Mouse (Mus musculus) lung, embryonic 16.5 days (tissue): ENCODE measurements around the gene Rph3al. TPM values are rescaled to one million over a fixed set of nuclear protein-coding genes. Genes with fewer than 3 reads are reported as not detected.
A peak's percentile ranks its signal among the peaks of the same experiment; 100 is the strongest.

Experiments used
- ATAC-seq: fragments of 200-750 bp; cut with Nextera tagmentation; 2 replicates; pipeline ENCODE4 v1.8.0; 2017; ENCODE audit warnings: low read depth, mild to moderate bottlenecking, moderate library complexity
- H3K27ac ChIP-seq: fragments of 300-500 bp; sonication (generic); 2 replicates; pipeline ENCODE4 v1.5.1; 2014; ENCODE audit warnings: mild to moderate bottlenecking, control low read depth, low read length
- H3K27me3 ChIP-seq: fragments of 300-500 bp; sonication (generic); 2 replicates; pipeline ENCODE4 v1.6.1; 2014; ENCODE audit warnings: low read depth, low read length, mixed read lengths; ENCODE audit not compliant: control insufficient read depth, insufficient read depth
- H3K36me3 ChIP-seq: fragments of 300-500 bp; sonication (generic); 2 replicates; pipeline ENCODE4 v1.6.1; 2014; ENCODE audit warnings: low read length; ENCODE audit not compliant: control insufficient read depth, insufficient read depth
- H3K4me1 ChIP-seq: fragments of 300-500 bp; sonication (generic); replicated peaks from 2 replicates; pipeline ENCODE4 v1.6.1; 2014; ENCODE audit warnings: low read length, mixed read lengths; ENCODE audit not compliant: control insufficient read depth, insufficient read depth
- H3K4me2 ChIP-seq: fragments of 300-500 bp; sonication (generic); 2 replicates; pipeline ENCODE4 v1.6.1; 2014; ENCODE audit warnings: low read depth, low read length, control low read depth
- H3K4me3 ChIP-seq: fragments of 300-500 bp; sonication (generic); 2 replicates; pipeline ENCODE4 v1.5.1; 2014; ENCODE audit warnings: mild to moderate bottlenecking, low read length, control low read depth
- H3K9ac ChIP-seq: fragments of 300-500 bp; sonication (generic); 2 replicates; pipeline ENCODE4 v1.6.1; 2014; ENCODE audit warnings: low read length, control low read depth
- H3K9me3 ChIP-seq: fragments of 300-500 bp; sonication (generic); 2 replicates; pipeline ENCODE4 v1.6.1; 2016; ENCODE audit warnings: low read length; ENCODE audit not compliant: control insufficient read depth
- WGBS: fragments of 180-500 bp; shearing (Covaris S2); extraction: QIAGEN DNeasy Blood & Tissue Kit; methylation state at CpG from one replicate; pipeline ENCODE4 v1.1.7; 2014; 5-methylcytosine and 5-hydroxymethylcytosine counted together
- polyA plus RNA-seq: library from polyadenylated mRNA; unstranded; fragments of >200 nt; fragmentation: Nextera tagmentation; extraction: Ambion mirVana; gene quantifications from 2 replicates; pipeline ENCODE4 v1.2.1, GENCODE M21; 2015

Rph3al gene
- polyA plus RNA-seq, 1 experiment from 2014 or later = 8.1 TPM

DNA sequence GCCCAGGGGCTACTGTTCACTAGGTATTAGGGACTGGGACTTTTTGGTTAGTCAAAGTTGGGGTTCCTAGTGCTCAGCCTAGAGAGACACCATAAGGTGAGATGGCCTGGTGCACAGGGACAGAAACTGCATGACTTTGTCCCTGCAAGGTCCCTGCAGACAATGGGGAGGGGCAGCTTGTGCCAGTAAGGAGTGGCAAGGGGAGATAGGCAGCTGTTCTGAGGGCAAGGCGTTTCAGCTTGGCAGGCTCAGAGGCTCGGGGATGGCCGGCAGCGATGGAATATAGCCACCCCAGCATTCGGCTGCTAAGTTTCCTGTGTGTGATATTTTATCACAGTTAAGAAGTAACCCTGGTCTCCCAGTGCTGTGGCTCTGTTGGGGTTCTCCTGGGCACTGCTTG lies 154.4 kb downstream of the Rph3al start:
- 77% methylated on average over 5 of the region's 5 CpGs for WGBS
- ATAC-seq = no peak

DNA sequence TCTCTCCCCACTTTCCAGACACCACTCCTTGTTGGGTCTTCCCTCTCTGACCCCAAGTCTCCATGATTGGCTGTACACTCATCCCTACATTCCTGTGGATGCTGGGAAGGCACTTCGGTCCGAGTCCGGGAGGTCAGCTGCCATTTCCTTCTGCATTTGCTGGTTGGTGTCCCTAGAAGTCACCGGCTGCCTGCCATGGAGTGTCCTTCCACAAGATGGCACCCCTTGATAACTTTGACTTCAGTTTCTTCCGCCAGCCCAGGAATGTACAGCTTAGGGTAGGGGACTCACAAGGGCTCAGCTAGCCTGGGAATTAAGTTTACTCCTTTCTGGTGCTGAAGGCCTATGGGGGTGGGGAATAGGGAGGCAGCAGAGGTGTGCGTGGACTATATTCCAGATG lies 156.3 kb downstream of the Rph3al start:
- Histone ChIP-seq H3K36me3 (no peaks in the 10 kb centered on the region), H3K27me3 (no peaks in the 10 kb centered on the region), H3K4me1 (no peaks in the 10 kb centered on the region), H3K27ac (no peak overlapping the region), H3K9me3 (no peaks in the 10 kb centered on the region), H3K4me3 (no peak overlapping the region), H3K9ac (no peak overlapping the region), H3K4me2 (no peak overlapping the region)
- peak; percentile 86 for ATAC-seq
- 18% methylated on average over 6 of the region's 6 CpGs for WGBS

More for the DNA sequence above, 154.4 kb downstream of the Rph3al start:
- Histone ChIP-seq H3K9ac (no peak overlapping the region), H3K27ac (no peak overlapping the region), H3K27me3 (no peaks in the 10 kb centered on the region), H3K4me3 (no peak overlapping the region), H3K9me3 (no peaks in the 10 kb centered on the region), H3K4me1 (no peaks in the 10 kb centered on the region), H3K4me2 (no peak overlapping the region), H3K36me3 (no peaks in the 10 kb centered on the region)

Other genes starting within 250 kb of the Rph3al start
- 833 and 905 TPM in 2 replicates for gene Ywhae, start 205.6 kb downstream of the Rph3al start, polyA plus RNA-seq
- 0.44 and 0.68 TPM in 2 replicates for gene Doc2b, start 142.4 kb downstream of the Rph3al start, polyA plus RNA-seq
- 10.8 and 11.8 TPM in 2 replicates for gene 1700016K19Rik, start 61.5 kb upstream of the Rph3al start, polyA plus RNA-seq
- 41.7 and 42.8 TPM in 2 replicates for gene Rflnb, start 89.4 kb upstream of the Rph3al start, polyA plus RNA-seq
- gene Vps53, start 241.2 kb upstream of the Rph3al start, polyA plus RNA-seq = 36.9 and 39.0 TPM in 2 replicates
- 36.9 and 38.8 TPM in 2 replicates for gene Fam57a, start 241.2 kb upstream of the Rph3al start, polyA plus RNA-seq